Mouse (Mus musculus) midbrain, postnatal 0 days (tissue): ENCODE measurements around the gene Gpnmb. TPM values are rescaled to one million over a fixed set of nuclear protein-coding genes. Genes with fewer than 3 reads are reported as not detected.

Experiments
- ATAC-seq: fragments of 200-750 bp; cut with Nextera tagmentation; 2 replicates; pipeline ENCODE4 v1.8.0; 2017; ENCODE audit warnings: moderate number of reproducible peaks, mild to moderate bottlenecking, moderate TSS enrichment, moderate library complexity; ENCODE audit not compliant: low FRiP score
- DNase-seq: peaks from one replicate; pipeline ENCODE4 v3.0.0-alpha.2; 2015; ENCODE audit warnings: low spot score
- H3K27ac ChIP-seq: fragments of 300-500 bp; sonication (generic); 2 replicates; pipeline ENCODE4 v1.5.1; 2014; ENCODE audit warnings: low read depth, mild to moderate bottlenecking, low read length, mixed read lengths
- H3K27me3 ChIP-seq: fragments of 300-500 bp; sonication (generic); 2 replicates; pipeline ENCODE4 v1.6.1; 2014; ENCODE audit warnings: low read length, control low read depth, mixed read lengths; ENCODE audit not compliant: insufficient read depth
- H3K36me3 ChIP-seq: fragments of 300-500 bp; sonication (generic); 2 replicates; pipeline ENCODE4 v1.6.1; 2014; ENCODE audit warnings: low read length, control low read depth, mixed read lengths; ENCODE audit not compliant: insufficient read depth
- H3K4me1 ChIP-seq: fragments of 300-500 bp; sonication (generic); 2 replicates; pipeline ENCODE4 v1.6.1; 2014; ENCODE audit warnings: mild to moderate bottlenecking, control low read depth, antibody characterized with exemption, low read length, mixed read lengths; ENCODE audit not compliant: insufficient read depth
- H3K4me2 ChIP-seq: fragments of 300-500 bp; sonication (generic); 2 replicates; pipeline ENCODE4 v1.6.1; 2014; ENCODE audit warnings: low read depth, mild to moderate bottlenecking, low read length, mixed read lengths; ENCODE audit not compliant: poor library complexity, severe bottlenecking
- H3K4me3 ChIP-seq: fragments of 300-500 bp; sonication (generic); 2 replicates; pipeline ENCODE4 v1.5.1; 2014; ENCODE audit warnings: low read depth, mild to moderate bottlenecking, low read length, moderate library complexity
- H3K9ac ChIP-seq: fragments of 300-500 bp; sonication (generic); replicated peaks from 2 replicates; pipeline ENCODE4 v1.6.1; 2014; ENCODE audit warnings: mild to moderate bottlenecking, low read length, moderate library complexity, mixed read lengths; ENCODE audit not compliant: poor library complexity, severe bottlenecking
- H3K9me3 ChIP-seq: fragments of 300-500 bp; sonication (generic); 2 replicates; pipeline ENCODE4 v1.6.1; 2016; ENCODE audit warnings: low read length, control low read depth
- CTCF ChIP-seq: IDR thresholded peaks from 2 replicates; pipeline ENCODE4 v1.5.1; 2016; ENCODE audit warnings: antibody characterized with exemption, mild to moderate bottlenecking
- WGBS: fragments of 180-500 bp; shearing (Covaris S2); extraction: QIAGEN DNeasy Blood & Tissue Kit; methylation state at CpG from one replicate; pipeline ENCODE4 v1.1.7; 2014; 5-methylcytosine and 5-hydroxymethylcytosine counted together
- polyA plus RNA-seq: library from polyadenylated mRNA; unstranded; fragments of >200 nt; fragmentation: Nextera tagmentation; extraction: Ambion mirVana; gene quantifications from 2 replicates; pipeline ENCODE4 v1.2.1, GENCODE M21; 2015
- total RNA-seq: library from RNA; depleted of rRNA; stranded (reverse); fragments of >200 nt; gene quantifications from 2 replicates; pipeline ENCODE4 v1.2.3, GENCODE M21; 2014

Gpnmb gene
- total and polyA plus RNA-seq, 2 experiments from 2014 or later, result 0.77 to 1.5 TPM

- no peak for DNase-seq
- ATAC-seq, result no peak
These were observed 22.9 kb upstream of the Gpnmb start for GRCm38 (mm10) chr6:49013458-49013857.

GRCm38 (mm10) chr6:49017150-49017549 is 19.2 kb upstream of the Gpnmb start:
- H3K4me3 ChIP-seq, result no peak overlapping the region
- H3K4me2 ChIP-seq, result no peak overlapping the region
- DNase-seq, result no peak
- H3K27me3 ChIP-seq, result no peaks in the 10 kb centered on the region
- H3K9ac ChIP-seq, result no peak overlapping the region
- H3K36me3 ChIP-seq, result no peaks in the 10 kb centered on the region
- 73% methylated on average over 12 of the region's 12 CpGs for WGBS
- H3K4me1 ChIP-seq, result no peaks in the 10 kb centered on the region
- no peak for TF ChIP-seq CTCF
- no peak overlapping the region for H3K27ac ChIP-seq
- ATAC-seq, result no peak
- H3K9me3 ChIP-seq, result no peaks in the 10 kb centered on the region

More at GRCm38 (mm10) chr6:49013458-49013857, 22.9 kb upstream of the Gpnmb start:
- 86% methylated on average over 3 of the region's 3 CpGs for WGBS
- no peak for TF ChIP-seq CTCF
- no peak overlapping the region for H3K4me2 ChIP-seq
- H3K9ac ChIP-seq, result no peak overlapping the region
- no peaks in the 10 kb centered on the region for H3K27me3 ChIP-seq
- H3K27ac ChIP-seq, result no peak overlapping the region
- H3K36me3 ChIP-seq, result no peaks in the 10 kb centered on the region
- H3K4me1 ChIP-seq, result no peaks in the 10 kb centered on the region; the same call in 1 of the 2 replicates
- no peaks in the 10 kb centered on the region for H3K9me3 ChIP-seq
- H3K4me3 ChIP-seq, result no peak overlapping the region

- no peak for DNase-seq
- Histone ChIP-seq H3K9ac (no peak overlapping the region), H3K4me1 (no peaks in the 10 kb centered on the region), H3K4me2 (no peak overlapping the region), H3K36me3 (no peaks in the 10 kb centered on the region), H3K27ac (no peak overlapping the region), H3K9me3 (no peaks in the 10 kb centered on the region), H3K27me3 (no peaks in the 10 kb centered on the region), H3K4me3 (no peak overlapping the region)
- no peak for ATAC-seq
- TF ChIP-seq CTCF, result no peak
- WGBS, result 96% methylated on average over 1 of the region's 1 CpGs
These were observed 17.0 kb upstream of the Gpnmb start for GRCm38 (mm10) chr6:49019341-49019740.

GRCm38 (mm10) chr6:49021141-49022012 is 15.0 kb upstream of the Gpnmb start:
- TF ChIP-seq CTCF, result no peak
- Histone ChIP-seq H3K4me3 (no peak overlapping the region), H3K27me3 (no peaks in the 10 kb centered on the region), H3K27ac (no peak overlapping the region), H3K4me2 (no peak overlapping the region), H3K9ac (no peak overlapping the region), H3K4me1 (no peaks in the 10 kb centered on the region), H3K9me3 (no peaks in the 10 kb centered on the region), H3K36me3 (no peaks in the 10 kb centered on the region)
- peak; percentile 70 for ATAC-seq
- WGBS, result 60% methylated on average over 14 of the region's 14 CpGs
- DNase-seq, result peak; percentile 74

GRCm38 (mm10) chr6:49022384-49022783 is 14.0 kb upstream of the Gpnmb start:
- TF ChIP-seq CTCF, result no peak

GRCm38 (mm10) chr6:49023315-49023714 is 13.0 kb upstream of the Gpnmb start:
- Histone ChIP-seq H3K9ac (no peak overlapping the region), H3K36me3 (no peaks in the 10 kb centered on the region), H3K9me3 (no peaks in the 10 kb centered on the region), H3K4me3 (no peak overlapping the region), H3K27me3 (no peaks in the 10 kb centered on the region), H3K27ac (no peak overlapping the region), H3K4me2 (no peak overlapping the region), H3K4me1 (no peaks in the 10 kb centered on the region)
- ATAC-seq (no peak), DNase-seq (no peak)
- 88% methylated on average over 10 of the region's 10 CpGs for WGBS
- no peak for TF ChIP-seq CTCF

More at GRCm38 (mm10) chr6:49022384-49022783, 14.0 kb upstream of the Gpnmb start:
- Histone ChIP-seq H3K27me3 (no peaks in the 10 kb centered on the region), H3K9me3 (no peaks in the 10 kb centered on the region), H3K4me1 (no peaks in the 10 kb centered on the region), H3K4me2 (no peak overlapping the region), H3K27ac (no peak overlapping the region), H3K4me3 (no peak overlapping the region), H3K36me3 (no peaks in the 10 kb centered on the region), H3K9ac (no peak overlapping the region)
- ATAC-seq (no peak), DNase-seq (no peak)
- 83% methylated on average over 2 of the region's 2 CpGs for WGBS
